Mouse (Mus musculus) gonadal fat pad, adult 2 months (tissue): Measurements from ENCODE around the gene Aicda. TPM values are rescaled to one million over a fixed set of nuclear protein-coding genes. Genes with fewer than 3 reads are reported as not detected.
"Not testable (repeated sequence)": the region's sequence is repeated elsewhere in the genome, so short reads cannot be mapped to it uniquely, and the experiment has no call there.

Source experiments
- DNase-seq: peaks from one replicate; pipeline ENCODE4 v3.0.0-alpha.2; 2012; ENCODE audit warnings: low read depth
- polyA plus RNA-seq: library from polyadenylated mRNA; depleted of rRNA; stranded (reverse); fragments of >200 nt; gene quantifications from 2 replicates; pipeline ENCODE4 v1.2.3, GENCODE M21; 2012; rRNA removed

The Aicda gene
- polyA plus RNA-seq = not detected in 2 replicates

GRCm38 (mm10) chr6:122553606-122554005 lies at the start of gene Aicda:
TSS of gene Aicda (plus strand) at chr6:122553801.
- no peak for DNase-seq

GRCm38 (mm10) chr6:122505041-122505440 lies 48.6 kb upstream of the Aicda start:
- DNase-seq = no peak

- DNase-seq = no peak
Observed at GRCm38 (mm10) chr6:122505545-122505944, 48.1 kb upstream of the Aicda start, which contains the start of gene Mfap5. TSS of gene Mfap5 (plus strand) at chr6:122505845.

- no peak for DNase-seq
Observed at GRCm38 (mm10) chr6:122508494-122508893, 45.1 kb upstream of the Aicda start.

GRCm38 (mm10) chr6:122512914-122513878 lies 40.4 kb upstream of the Aicda start:
- no peak for DNase-seq

- no peak for DNase-seq
Observed at GRCm38 (mm10) chr6:122514312-122514711, 39.3 kb upstream of the Aicda start.

- DNase-seq = not testable (repeated sequence)
Observed at GRCm38 (mm10) chr6:122515762-122516161, 37.8 kb upstream of the Aicda start.

- DNase-seq = no peak
Observed at GRCm38 (mm10) chr6:122517668-122518067, 35.9 kb upstream of the Aicda start.

GRCm38 (mm10) chr6:122519384-122519783 lies 34.2 kb upstream of the Aicda start:
- no peak for DNase-seq

- no peak for DNase-seq
Observed at GRCm38 (mm10) chr6:122522595-122522994, 31.0 kb upstream of the Aicda start.

GRCm38 (mm10) chr6:122523289-122523688 lies 30.3 kb upstream of the Aicda start:
- DNase-seq = no peak

GRCm38 (mm10) chr6:122527596-122527995 lies 26.0 kb upstream of the Aicda start:
- DNase-seq = no peak

GRCm38 (mm10) chr6:122528136-122528535 lies 25.5 kb upstream of the Aicda start:
- DNase-seq = no peak

- DNase-seq = no peak
Observed at GRCm38 (mm10) chr6:122531466-122532174, 22.0 kb upstream of the Aicda start.

GRCm38 (mm10) chr6:122532883-122533302 lies 20.7 kb upstream of the Aicda start:
- peak; percentile 27 for DNase-seq

GRCm38 (mm10) chr6:122534032-122534431 lies 19.6 kb upstream of the Aicda start:
- DNase-seq = no peak

GRCm38 (mm10) chr6:122539564-122539963 lies 14.0 kb upstream of the Aicda start:
- no peak for DNase-seq

GRCm38 (mm10) chr6:122542459-122542858 lies 11.1 kb upstream of the Aicda start:
- not testable (repeated sequence) for DNase-seq

- no peak for DNase-seq
Observed at GRCm38 (mm10) chr6:122543574-122543973, 10.0 kb upstream of the Aicda start.

- no peak for DNase-seq
Observed at GRCm38 (mm10) chr6:122544672-122545071, 8.9 kb upstream of the Aicda start.

- no peak for DNase-seq
Observed at GRCm38 (mm10) chr6:122545289-122545882, 8.2 kb upstream of the Aicda start.

- DNase-seq = no peak
Observed at GRCm38 (mm10) chr6:122545948-122546347, 7.7 kb upstream of the Aicda start.
